ENCODE assay signal across 8 mouse cellular contexts in genomic region chr2:9620303-9621244, GRCm38 (mm10).
A peak's percentile ranks its signal among the peaks of the same experiment; 100 is the strongest.
DNase-seq lines count a peak whose midpoint lies in the region; ATAC-seq and TF ChIP-seq lines count a peak whose summit lies in the region.

No protein-coding gene starts in this region.

- H3K9ac ChIP-seq in heart, embryonic 11.5 days (ENCODE audit: low read depth, low read length), result no peak overlapping the region
- no peak overlapping the region for H3K9ac ChIP-seq in heart, embryonic 14.5 days (ENCODE audit: low read length)
- H3K9ac ChIP-seq in lung, postnatal 0 days (replicated peaks; ENCODE audit: low read depth), result no peak overlapping the region
- no peak overlapping the region for H3K9ac ChIP-seq in stomach, embryonic 15.5 days

- ATAC-seq in heart, embryonic 11.5 days (replicated peaks; ENCODE audit: insufficient number of reproducible peaks, low FRiP score, low TSS enrichment), result no peak
- peak; percentile 56 for ATAC-seq in heart, embryonic 14.5 days (ENCODE audit: insufficient number of reproducible peaks, insufficient read depth, low FRiP score, low read depth)
- ATAC-seq in lung, postnatal 0 days, result peak; percentile 92
- ATAC-seq in stomach, embryonic 15.5 days (ENCODE audit: insufficient read depth, low FRiP score, low read depth), result peak; percentile 73

- no peaks in the 10 kb centered on the region for H3K36me3 ChIP-seq in heart, embryonic 11.5 days (ENCODE audit: control insufficient read depth, insufficient read depth, low read length)
- H3K36me3 ChIP-seq in heart, embryonic 14.5 days (ENCODE audit: control insufficient read depth, insufficient read depth, low read length), result no peaks in the 10 kb centered on the region
- no peaks in the 10 kb centered on the region for H3K36me3 ChIP-seq in lung, postnatal 0 days (ENCODE audit: insufficient read depth, low read length)
- no peaks in the 10 kb centered on the region for H3K36me3 ChIP-seq in stomach, embryonic 15.5 days

- WGBS in heart, embryonic 11.5 days (ENCODE audit: insufficient replicate concordance), result 71% methylated on average over 21 of the region's 21 CpGs
- 57% methylated on average over 21 of the region's 21 CpGs for WGBS in heart, embryonic 14.5 days
- WGBS in lung, postnatal 0 days, result 37% methylated on average over 21 of the region's 21 CpGs
- WGBS in stomach, embryonic 15.5 days, result 45% methylated on average over 21 of the region's 21 CpGs

- peak; percentile 82 to 91 for DNase-seq in heart, adult 18-20 months
- DNase-seq in cerebellum, postnatal 36 days, result peak; percentile 75 to 86
- DNase-seq in layer of hippocampus, adult 11-12 months (ENCODE audit: low spot score), result peak; percentile 84
- peak; percentile 81 for DNase-seq in lung, postnatal 0 days (ENCODE audit: low spot score)
- no peak for DNase-seq in embryo, embryonic 11 days

- H3K27ac ChIP-seq in heart, embryonic 11.5 days (ENCODE audit: low read depth, low read length), result no peak overlapping the region
- no peak overlapping the region for H3K27ac ChIP-seq in heart, embryonic 14.5 days (replicated peaks in 1 of 2; ENCODE audit: control insufficient read depth in 1 of 2, insufficient read depth in 1 of 2, low read depth in 2 of 2, low read length in 2 of 2)
- no peak overlapping the region for H3K27ac ChIP-seq in lung, postnatal 0 days (ENCODE audit: low read length)
- no peak overlapping the region for H3K27ac ChIP-seq in stomach, embryonic 15.5 days

- H3K4me3 ChIP-seq in heart, embryonic 11.5 days (ENCODE audit: low read depth, low read length), result no peak overlapping the region
- H3K4me3 ChIP-seq in heart, embryonic 14.5 days (ENCODE audit: control insufficient read depth in 1 of 2, insufficient read depth in 1 of 2, low read depth in 1 of 2, low read length in 2 of 2), result no peak overlapping the region
- no peak overlapping the region for H3K4me3 ChIP-seq in lung, postnatal 0 days (ENCODE audit: low read depth, low read length)
- H3K4me3 ChIP-seq in stomach, embryonic 15.5 days (replicated peaks), result no peak overlapping the region

- H3K27me3 ChIP-seq in heart, embryonic 11.5 days (ENCODE audit: control insufficient read depth, insufficient read depth, low read length), result no peaks in the 10 kb centered on the region
- H3K27me3 ChIP-seq in heart, embryonic 14.5 days (ENCODE audit: control insufficient read depth, insufficient read depth, low read length), result no peaks in the 10 kb centered on the region
- no peaks in the 10 kb centered on the region for H3K27me3 ChIP-seq in lung, postnatal 0 days (replicated peaks; ENCODE audit: insufficient read depth, low read length)
- no peaks in the 10 kb centered on the region for H3K27me3 ChIP-seq in stomach, embryonic 15.5 days (replicated peaks)

- no peak overlapping the region for H3K4me2 ChIP-seq in heart, embryonic 11.5 days
- no peak overlapping the region for H3K4me2 ChIP-seq in heart, embryonic 14.5 days (ENCODE audit: low read length)
- H3K4me2 ChIP-seq in lung, postnatal 0 days (replicated peaks; ENCODE audit: low read depth, low read length), result no peak overlapping the region
- no peak overlapping the region for H3K4me2 ChIP-seq in stomach, embryonic 15.5 days

- H3K4me1 ChIP-seq in heart, embryonic 11.5 days (ENCODE audit: control insufficient read depth, insufficient read depth, low read length), result no peaks in the 10 kb centered on the region
- peaks cover 4 to 10% of the 10 kb centered on the region in 2 experiments; a peak in 3 of 4 replicates for H3K4me1 ChIP-seq in heart, embryonic 14.5 days (ENCODE audit: control insufficient read depth in 2 of 2, insufficient read depth in 2 of 2, low read length in 2 of 2)
- peaks cover 4% of the 10 kb centered on the region; the same call in 1 of the 2 replicates for H3K4me1 ChIP-seq in lung, postnatal 0 days (ENCODE audit: insufficient read depth, low read depth, low read length)
- 0 out of 2 replicates have a peak, but pooled peaks cover 4% of the 10 kb centered on the region for H3K4me1 ChIP-seq in stomach, embryonic 15.5 days

- no peak for TF ChIP-seq CTCF in lung, postnatal 0 days (IDR thresholded peaks at IDR 0.05)

- peak; percentile 67; the same call in 1 of the 2 replicates for TF ChIP-seq EP300 in lung, postnatal 0 days (IDR thresholded peaks at IDR 0.05)

- no peaks in the 10 kb centered on the region for H3K9me3 ChIP-seq in heart, embryonic 11.5 days (replicated peaks; ENCODE audit: control insufficient read depth, low read length)
- no peaks in the 10 kb centered on the region for H3K9me3 ChIP-seq in heart, embryonic 14.5 days (ENCODE audit: control insufficient read depth, low read length)
- H3K9me3 ChIP-seq in lung, postnatal 0 days (ENCODE audit: low read length), result no peaks in the 10 kb centered on the region
- H3K9me3 ChIP-seq in stomach, embryonic 15.5 days, result no peaks in the 10 kb centered on the region
